Mouse (Mus musculus) midbrain, embryonic 13.5 days (tissue): ENCODE data around the gene Slc16a10. TPM values are rescaled to one million over a fixed set of nuclear protein-coding genes. Genes with fewer than 3 reads are reported as not detected.
A peak's percentile ranks its signal among the peaks of the same experiment; 100 is the strongest.

ENCODE experiments used
- ATAC-seq: fragments of 200-750 bp; cut with Nextera tagmentation; 2 replicates; pipeline ENCODE4 v1.8.0; 2017; ENCODE audit warnings: mild to moderate bottlenecking, moderate TSS enrichment, moderate library complexity
- H3K27ac ChIP-seq: fragments of 300-500 bp; sonication (generic); 2 replicates; pipeline ENCODE4 v1.5.1; 2015; ENCODE audit warnings: inconsistent platforms, mild to moderate bottlenecking, moderate library complexity
- H3K27me3 ChIP-seq: fragments of 300-500 bp; sonication (generic); 2 replicates; pipeline ENCODE4 v1.6.1; 2015; ENCODE audit warnings: mild to moderate bottlenecking, inconsistent platforms
- H3K36me3 ChIP-seq: fragments of 300-500 bp; sonication (generic); 2 replicates; pipeline ENCODE4 v1.6.1; 2015; ENCODE audit warnings: mild to moderate bottlenecking, inconsistent platforms
- H3K4me1 ChIP-seq: fragments of 300-500 bp; sonication (generic); replicated peaks from 2 replicates; pipeline ENCODE4 v1.6.1; 2015; ENCODE audit warnings: inconsistent platforms
- H3K4me2 ChIP-seq: fragments of 300-500 bp; sonication (generic); replicated peaks from 2 replicates; pipeline ENCODE4 v1.6.1; 2015; ENCODE audit warnings: moderate library complexity, mild to moderate bottlenecking, inconsistent platforms
- H3K4me3 ChIP-seq: fragments of 300-500 bp; sonication (generic); replicated peaks from 2 replicates; pipeline ENCODE4 v1.5.1; 2015; ENCODE audit warnings: mild to moderate bottlenecking, inconsistent platforms
- H3K9ac ChIP-seq: fragments of 300-500 bp; sonication (generic); replicated peaks from 2 replicates; pipeline ENCODE4 v1.6.1; 2015; ENCODE audit warnings: mild to moderate bottlenecking, inconsistent platforms
- H3K9me3 ChIP-seq: fragments of 300-500 bp; sonication (generic); 2 replicates; pipeline ENCODE4 v1.6.1; 2016; ENCODE audit warnings: mild to moderate bottlenecking, inconsistent platforms
- WGBS: fragments of 180-500 bp; shearing (Covaris S2); methylation state at CpG from one replicate; pipeline ENCODE4 v1.1.7; 2015; 5-methylcytosine and 5-hydroxymethylcytosine counted together
- polyA plus RNA-seq: library from polyadenylated mRNA; unstranded; fragments of >200 nt; fragmentation: Nextera tagmentation; extraction: Ambion mirVana; gene quantifications from 2 replicates; pipeline ENCODE4 v1.2.1, GENCODE M21; 2015

Gene Slc16a10
- polyA plus RNA-seq, 1 experiment from 2014 or later: 2.7 TPM

GRCm38 (mm10) chr10:40077960-40078353, 64.1 kb downstream of the Slc16a10 start:
- no peaks in the 10 kb centered on the region for H3K9me3 ChIP-seq
- 86% methylated on average over 6 of the region's 6 CpGs for WGBS
- no peaks in the 10 kb centered on the region for H3K27me3 ChIP-seq
- no peak overlapping the region for H3K27ac ChIP-seq
- no peak overlapping the region for H3K4me3 ChIP-seq
- H3K9ac ChIP-seq: no peak overlapping the region
- no peak overlapping the region for H3K4me2 ChIP-seq
- no peak for ATAC-seq
- no peaks in the 10 kb centered on the region for H3K4me1 ChIP-seq
- H3K36me3 ChIP-seq: no peaks in the 10 kb centered on the region

- no peak overlapping the region for H3K9ac ChIP-seq
- no peak overlapping the region for H3K27ac ChIP-seq
- no peaks in the 10 kb centered on the region for H3K9me3 ChIP-seq
- H3K4me1 ChIP-seq: no peaks in the 10 kb centered on the region
- H3K4me2 ChIP-seq: no peak overlapping the region
- no peak for ATAC-seq
- no peaks in the 10 kb centered on the region for H3K27me3 ChIP-seq
- WGBS: 82% methylated on average over 4 of the region's 4 CpGs
- no peak overlapping the region for H3K4me3 ChIP-seq
- H3K36me3 ChIP-seq: no peaks in the 10 kb centered on the region
Measured at GRCm38 (mm10) chr10:40077346-40077959, 64.6 kb downstream of the Slc16a10 start.

GRCm38 (mm10) chr10:40073608-40074007, 68.5 kb downstream of the Slc16a10 start:
- Histone ChIP-seq H3K27ac (no peak overlapping the region), H3K4me2 (no peak overlapping the region), H3K4me1 (no peaks in the 10 kb centered on the region; the same call in 1 of the 2 replicates), H3K9ac (no peak overlapping the region), H3K4me3 (no peak overlapping the region), H3K9me3 (no peaks in the 10 kb centered on the region), H3K36me3 (no peaks in the 10 kb centered on the region), H3K27me3 (no peaks in the 10 kb centered on the region)
- no peak for ATAC-seq
- 91% methylated on average over 6 of the region's 6 CpGs for WGBS

- no peaks in the 10 kb centered on the region for H3K36me3 ChIP-seq
- H3K27ac ChIP-seq: no peak overlapping the region
- H3K4me2 ChIP-seq: no peak overlapping the region
- no peaks in the 10 kb centered on the region for H3K27me3 ChIP-seq
- H3K9ac ChIP-seq: no peak overlapping the region
- no peaks in the 10 kb centered on the region for H3K9me3 ChIP-seq
- 69% methylated on average over 9 of the region's 9 CpGs for WGBS
- H3K4me1 ChIP-seq: no peaks in the 10 kb centered on the region; the same call in 1 of the 2 replicates
- no peak overlapping the region for H3K4me3 ChIP-seq
- no peak for ATAC-seq
Measured at GRCm38 (mm10) chr10:40070684-40071083, 71.4 kb downstream of the Slc16a10 start.

GRCm38 (mm10) chr10:40069270-40069669, 72.8 kb downstream of the Slc16a10 start:
- Histone ChIP-seq H3K27me3 (no peaks in the 10 kb centered on the region), H3K4me2 (no peak overlapping the region), H3K9ac (no peak overlapping the region), H3K4me3 (no peak overlapping the region), H3K9me3 (no peaks in the 10 kb centered on the region), H3K27ac (no peak overlapping the region), H3K4me1 (peaks cover 6% of the 10 kb centered on the region), H3K36me3 (no peaks in the 10 kb centered on the region)
- ATAC-seq: no peak
- WGBS: 74% methylated on average over 4 of the region's 4 CpGs

GRCm38 (mm10) chr10:40068595-40068994, 73.5 kb downstream of the Slc16a10 start:
- Histone ChIP-seq H3K27ac (no peak overlapping the region), H3K36me3 (no peaks in the 10 kb centered on the region), H3K4me2 (no peak overlapping the region), H3K9ac (no peak overlapping the region), H3K9me3 (no peaks in the 10 kb centered on the region), H3K27me3 (no peaks in the 10 kb centered on the region), H3K4me1 (peaks cover 6% of the 10 kb centered on the region), H3K4me3 (no peak overlapping the region)
- WGBS: 84% methylated on average over 10 of the region's 10 CpGs
- no peak for ATAC-seq

GRCm38 (mm10) chr10:40067529-40067928, 74.5 kb downstream of the Slc16a10 start:
- Histone ChIP-seq H3K27ac (no peak overlapping the region), H3K4me3 (no peak overlapping the region), H3K4me2 (no peak overlapping the region), H3K36me3 (no peaks in the 10 kb centered on the region), H3K4me1 (peaks cover 6% of the 10 kb centered on the region), H3K9me3 (no peaks in the 10 kb centered on the region), H3K9ac (no peak overlapping the region), H3K27me3 (no peaks in the 10 kb centered on the region)
- 8% methylated on average over 1 of the region's 1 CpGs for WGBS
- no peak for ATAC-seq

GRCm38 (mm10) chr10:40067071-40067470, 75.0 kb downstream of the Slc16a10 start:
- Histone ChIP-seq H3K4me3 (no peak overlapping the region), H3K36me3 (no peaks in the 10 kb centered on the region), H3K4me2 (no peak overlapping the region), H3K27ac (no peak overlapping the region), H3K4me1 (peaks cover 6% of the 10 kb centered on the region), H3K27me3 (no peaks in the 10 kb centered on the region), H3K9ac (no peak overlapping the region), H3K9me3 (no peaks in the 10 kb centered on the region)
- no peak for ATAC-seq
- WGBS: 9% methylated on average over 1 of the region's 1 CpGs

- Histone ChIP-seq H3K4me3 (no peak overlapping the region), H3K4me2 (no peak overlapping the region), H3K4me1 (peaks cover 6% of the 10 kb centered on the region), H3K9me3 (no peaks in the 10 kb centered on the region), H3K27me3 (no peaks in the 10 kb centered on the region), H3K9ac (no peak overlapping the region), H3K36me3 (no peaks in the 10 kb centered on the region), H3K27ac (peak overlapping the region; percentile 47)
- WGBS: 21% methylated on average over 3 of the region's 3 CpGs
- peak; percentile 55; the same call in 1 of the 2 replicates for ATAC-seq
Measured at GRCm38 (mm10) chr10:40065357-40065756, 76.7 kb downstream of the Slc16a10 start.

GRCm38 (mm10) chr10:40063291-40063890, 78.7 kb downstream of the Slc16a10 start:
- WGBS: 33% methylated on average over 5 of the region's 5 CpGs
- Histone ChIP-seq H3K4me2 (no peak overlapping the region), H3K9me3 (no peaks in the 10 kb centered on the region), H3K27ac (no peak overlapping the region), H3K9ac (no peak overlapping the region), H3K4me1 (peaks cover 9% of the 10 kb centered on the region), H3K4me3 (no peak overlapping the region), H3K27me3 (no peaks in the 10 kb centered on the region), H3K36me3 (no peaks in the 10 kb centered on the region)
- no peak for ATAC-seq

GRCm38 (mm10) chr10:40062812-40063211, 79.2 kb downstream of the Slc16a10 start:
- whole genome bisulfite sequencing: 39% methylated on average over 6 of the region's 6 CpGs
- Histone ChIP-seq H3K4me2 (no peak overlapping the region), H3K27ac (no peak overlapping the region), H3K9me3 (no peaks in the 10 kb centered on the region), H3K9ac (no peak overlapping the region), H3K27me3 (no peaks in the 10 kb centered on the region), H3K4me3 (no peak overlapping the region), H3K4me1 (peaks cover 9% of the 10 kb centered on the region), H3K36me3 (no peaks in the 10 kb centered on the region)
- ATAC-seq: no peak

GRCm38 (mm10) chr10:40061926-40062325, 80.1 kb downstream of the Slc16a10 start:
- Histone ChIP-seq H3K27ac (no peak overlapping the region), H3K4me3 (no peak overlapping the region), H3K9ac (no peak overlapping the region), H3K9me3 (no peaks in the 10 kb centered on the region), H3K4me2 (no peak overlapping the region), H3K27me3 (no peaks in the 10 kb centered on the region), H3K4me1 (peaks cover 9% of the 10 kb centered on the region), H3K36me3 (no peaks in the 10 kb centered on the region)
- ATAC-seq: no peak
- 86% methylated on average over 5 of the region's 5 CpGs for WGBS

- 0 out of 2 replicates have a peak, but pooled peaks cover 3% of the 10 kb centered on the region for H3K4me1 ChIP-seq
Measured at GRCm38 (mm10) chr10:40058786-40059120, 83.3 kb downstream of the Slc16a10 start.

More at GRCm38 (mm10) chr10:40058786-40059120, 83.3 kb downstream of the Slc16a10 start:
- Histone ChIP-seq H3K9ac (no peak overlapping the region), H3K4me2 (no peak overlapping the region), H3K36me3 (no peaks in the 10 kb centered on the region), H3K27ac (no peak overlapping the region), H3K27me3 (no peaks in the 10 kb centered on the region), H3K4me3 (no peak overlapping the region), H3K9me3 (no peaks in the 10 kb centered on the region)
- WGBS: 86% methylated on average over 3 of the region's 3 CpGs
- 0 out of 2 replicates have a peak, but pooled peaks have one; percentile 9 for ATAC-seq
